Mouse (Mus musculus): Measurements from ENCODE around the gene Mkln1. TPM values are rescaled to one million over a fixed set of nuclear protein-coding genes. Genes with fewer than 3 reads are reported as not detected.

Gene Mkln1
- polyA plus RNA-seq, 1 experiment from 2014 or later, result 210 TPM

Other genes with a start within 250 kb of the Mkln1 start
- gene Podxl, start 165.2 kb downstream of the Mkln1 start, polyA plus RNA-seq (2016; fragmentation: Nextera tagmentation; extraction: Ambion mirVana), result 47.6 and 62.0 TPM in 2 replicates